Comparison of ENCODE assay signal across 8 mouse cellular contexts in genomic region chr8:125911229-125911580, GRCm38 (mm10). TPM values are rescaled to one million over a fixed set of nuclear protein-coding genes. Genes with fewer than 3 reads are reported as not detected.
DNase-seq lines count a peak whose midpoint lies in the region; ATAC-seq lines count a peak whose summit lies in the region.

No protein-coding gene starts in this region.

- peak overlapping the region; percentile 48 for H3K9ac ChIP-seq in heart, embryonic 16.5 days (ENCODE audit: low read length)
- peak overlapping the region; percentile 54 for H3K9ac ChIP-seq in embryonic facial prominence, embryonic 14.5 days (ENCODE audit: low read depth, low read length)
- peak overlapping the region; percentile 74 for H3K9ac ChIP-seq in kidney, embryonic 14.5 days (ENCODE audit: low read depth, low read length)
- peak overlapping the region; percentile 68 for H3K9ac ChIP-seq in midbrain, embryonic 16.5 days (ENCODE audit: low read depth, low read length)

- H3K4me3 ChIP-seq in heart, embryonic 16.5 days (ENCODE audit: low read length): peak overlapping the region; percentile 65
- peak overlapping the region; percentile 57 for H3K4me3 ChIP-seq in embryonic facial prominence, embryonic 14.5 days (ENCODE audit: low read depth, low read length)
- peak overlapping the region; percentile 66 for H3K4me3 ChIP-seq in kidney, embryonic 14.5 days (ENCODE audit: low read length)
- H3K4me3 ChIP-seq in midbrain, embryonic 16.5 days (ENCODE audit: low read depth, low read length): peak overlapping the region; percentile 60

- no peaks in the 10 kb centered on the region for H3K36me3 ChIP-seq in heart, embryonic 16.5 days (ENCODE audit: control insufficient read depth, insufficient read depth)
- no peaks in the 10 kb centered on the region for H3K36me3 ChIP-seq in embryonic facial prominence, embryonic 14.5 days (ENCODE audit: control insufficient read depth, insufficient read depth, low read length)
- no peaks in the 10 kb centered on the region for H3K36me3 ChIP-seq in kidney, embryonic 14.5 days (ENCODE audit: control insufficient read depth, insufficient read depth, low read length)
- H3K36me3 ChIP-seq in midbrain, embryonic 16.5 days (ENCODE audit: control insufficient read depth, insufficient read depth, low read length): no peaks in the 10 kb centered on the region

- H3K4me1 ChIP-seq in heart, embryonic 16.5 days (ENCODE audit: control insufficient read depth, insufficient read depth, low read length): peaks cover 4% of the 10 kb centered on the region; the same call in 1 of the 2 replicates
- peaks cover 4% of the 10 kb centered on the region; the same call in 1 of the 2 replicates for H3K4me1 ChIP-seq in embryonic facial prominence, embryonic 14.5 days (ENCODE audit: control insufficient read depth, insufficient read depth, low read length)
- H3K4me1 ChIP-seq in kidney, embryonic 14.5 days (ENCODE audit: control insufficient read depth, insufficient read depth, low read length): 0 out of 2 replicates have a peak, but pooled peaks cover 9% of the 10 kb centered on the region
- peaks cover 7% of the 10 kb centered on the region; the same call in 1 of the 2 replicates for H3K4me1 ChIP-seq in midbrain, embryonic 16.5 days (ENCODE audit: control insufficient read depth, insufficient read depth, low read length)

- DNase-seq in heart, adult 8-10 months (ENCODE audit: low spot score): no peak
- no peak for DNase-seq in embryonic facial prominence, embryonic 14.5 days (ENCODE audit: low spot score)
- no peak for DNase-seq in adrenal gland, postnatal 4 days (ENCODE audit: low spot score in 2 of 2)
- DNase-seq in testis, postnatal 14 days (ENCODE audit: low spot score): no peak
- no peak for DNase-seq in spleen, adult 18-20 months

- peaks cover 47% of the 10 kb centered on the region for H3K27me3 ChIP-seq in heart, embryonic 16.5 days (ENCODE audit: control insufficient read depth, insufficient read depth, low read length)
- H3K27me3 ChIP-seq in embryonic facial prominence, embryonic 14.5 days (replicated peaks; ENCODE audit: control insufficient read depth, insufficient read depth, low read length): peaks cover 55% of the 10 kb centered on the region
- peaks cover 33% of the 10 kb centered on the region for H3K27me3 ChIP-seq in kidney, embryonic 14.5 days (ENCODE audit: control insufficient read depth, insufficient read depth, low read length)
- peaks cover 43% of the 10 kb centered on the region for H3K27me3 ChIP-seq in midbrain, embryonic 16.5 days (ENCODE audit: control insufficient read depth, insufficient read depth, low read depth, low read length)

- peak overlapping the region; percentile 97 for H3K4me2 ChIP-seq in heart, embryonic 16.5 days (ENCODE audit: low read depth, low read length)
- H3K4me2 ChIP-seq in embryonic facial prominence, embryonic 14.5 days (ENCODE audit: low read depth, low read length): peak overlapping the region; percentile 99
- H3K4me2 ChIP-seq in kidney, embryonic 14.5 days (replicated peaks; ENCODE audit: low read depth, low read length): peak overlapping the region; percentile 98
- H3K4me2 ChIP-seq in midbrain, embryonic 16.5 days (ENCODE audit: low read length): peak overlapping the region; percentile 95

- ATAC-seq in heart, embryonic 16.5 days (replicated peaks; ENCODE audit: extremely low read depth, insufficient read depth, low FRiP score): no peak
- ATAC-seq in embryonic facial prominence, embryonic 14.5 days (ENCODE audit: low read depth): no peak
- peak; percentile 12; the same call in 1 of the 2 replicates for ATAC-seq in kidney, embryonic 14.5 days (ENCODE audit: low FRiP score, low TSS enrichment)
- no peak; the same call in 1 of the 2 replicates for ATAC-seq in midbrain, embryonic 16.5 days

- WGBS in heart, embryonic 16.5 days: 3% methylated on average over 31 of the region's 31 CpGs
- WGBS in embryonic facial prominence, embryonic 14.5 days: 4% methylated on average over 20 of the region's 31 CpGs
- WGBS in kidney, embryonic 14.5 days: 3% methylated on average over 30 of the region's 31 CpGs
- WGBS in midbrain, embryonic 16.5 days: 2% methylated on average over 31 of the region's 31 CpGs

- no peak overlapping the region for H3K27ac ChIP-seq in heart, embryonic 16.5 days (ENCODE audit: low read length)
- no peak overlapping the region for H3K27ac ChIP-seq in embryonic facial prominence, embryonic 14.5 days (replicated peaks; ENCODE audit: low read depth, low read length)
- peak overlapping the region; percentile 53; the same call in 1 of the 2 replicates for H3K27ac ChIP-seq in kidney, embryonic 14.5 days (ENCODE audit: low read depth, low read length)
- H3K27ac ChIP-seq in midbrain, embryonic 16.5 days (ENCODE audit: low read length): no peak overlapping the region

- H3K9me3 ChIP-seq in heart, embryonic 16.5 days (replicated peaks; ENCODE audit: control insufficient read depth, low read length): peaks cover 6% of the 10 kb centered on the region
- no peaks in the 10 kb centered on the region for H3K9me3 ChIP-seq in embryonic facial prominence, embryonic 14.5 days (ENCODE audit: control insufficient read depth, low read length)
- no peaks in the 10 kb centered on the region for H3K9me3 ChIP-seq in kidney, embryonic 14.5 days (ENCODE audit: control insufficient read depth, low read length)
- H3K9me3 ChIP-seq in midbrain, embryonic 16.5 days (replicated peaks; ENCODE audit: control insufficient read depth, low read length, poor library complexity, severe bottlenecking): no peaks in the 10 kb centered on the region

RNA-seq across cellular contexts. Expression of gene Map3k21, which starts 1.0 kb away (rescaled TPM):
- 0.13 and 0.29 TPM in 2 replicates for polyA plus RNA-seq in heart, embryonic 16.5 days (2015; fragmentation: Nextera tagmentation; extraction: Ambion mirVana)
- 1 to 10 TPM in 3 of 4 experiments, under 1 TPM in 1; 0.78 to 2.1 (median 1.2) TPM for total RNA-seq in heart, adult 8-10 months (2022)
- 0.38 and 0.64 TPM in 2 replicates for polyA plus RNA-seq in embryonic facial prominence, embryonic 14.5 days (2014; fragmentation: Nextera tagmentation; extraction: Ambion mirVana)
- 4.3 and 5.8 TPM in 2 replicates for polyA plus RNA-seq in kidney, embryonic 14.5 days (2014; fragmentation: Nextera tagmentation; extraction: Ambion mirVana)
- polyA plus RNA-seq in midbrain, embryonic 16.5 days (2015; fragmentation: Nextera tagmentation; extraction: Ambion mirVana): 0.68 and 0.99 TPM in 2 replicates
- 1 to 10 TPM; 2.3 to 4.6 TPM for total RNA-seq in adrenal gland, postnatal 4 days (2021)

RNA-seq across cellular contexts. Expression of gene Pcnx2, which starts 13.1 kb away (rescaled TPM):
- polyA plus RNA-seq in heart, embryonic 16.5 days (2015; fragmentation: Nextera tagmentation; extraction: Ambion mirVana): 0.15 and 0.22 TPM in 2 replicates
- under 1 TPM; 0.49 to 0.90 (median 0.64) TPM for total RNA-seq in heart, adult 8-10 months (2022)
- polyA plus RNA-seq in embryonic facial prominence, embryonic 14.5 days (2014; fragmentation: Nextera tagmentation; extraction: Ambion mirVana): 0.43 and 0.60 TPM in 2 replicates
- polyA plus RNA-seq in kidney, embryonic 14.5 days (2014; fragmentation: Nextera tagmentation; extraction: Ambion mirVana): 0.15 and 0.19 TPM in 2 replicates
- polyA plus RNA-seq in midbrain, embryonic 16.5 days (2015; fragmentation: Nextera tagmentation; extraction: Ambion mirVana): 6.3 and 6.4 TPM in 2 replicates
- total RNA-seq in adrenal gland, postnatal 4 days (2021): 1 to 10 TPM in 1 of 2 experiments, under 1 TPM in 1; 0.90 to 1.1 TPM
